Mouse (Mus musculus): Measurements from ENCODE around the gene Ddx31. TPM values are rescaled to one million over a fixed set of nuclear protein-coding genes. Genes with fewer than 3 reads are reported as not detected.

Ddx31 gene
- polyA plus RNA-seq, 1 experiment from 2014 or later = 18.8 TPM

DNA sequence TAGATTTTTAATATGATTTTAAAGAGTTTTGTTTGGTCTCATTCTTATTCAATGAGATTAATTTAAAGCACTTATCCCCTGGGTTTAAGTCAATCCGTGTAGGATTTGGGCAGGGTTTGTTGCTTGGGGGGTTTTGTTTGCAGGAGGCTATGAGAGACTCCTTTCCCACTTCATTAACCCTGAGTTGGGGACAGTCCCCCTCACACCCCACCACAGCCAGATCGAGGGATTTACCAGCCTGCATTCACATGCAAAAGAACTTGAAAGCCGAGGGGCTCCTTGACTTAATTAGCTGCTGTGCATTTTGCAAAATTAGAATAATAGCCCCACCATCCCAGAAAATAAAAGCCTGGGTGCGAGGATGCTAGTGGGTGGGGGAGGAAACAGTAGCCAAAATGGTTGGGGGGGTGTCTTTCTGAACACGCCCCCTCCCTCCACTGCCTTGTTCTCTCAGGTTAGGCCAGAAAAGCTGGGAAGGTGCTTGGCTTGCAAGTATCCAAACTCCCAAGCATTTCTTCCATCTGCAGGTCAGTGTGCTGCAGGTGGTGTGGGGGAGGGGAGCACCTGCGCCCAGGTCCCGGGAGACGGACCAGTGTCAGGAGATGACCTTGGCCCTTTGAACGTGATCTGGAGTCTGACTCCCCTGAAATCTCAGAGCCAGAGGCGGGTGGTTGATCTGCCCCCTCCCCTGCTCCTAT, 67.6 kb downstream of the Ddx31 start:
- peaks cover 63% of the 10 kb centered on the region for H3K4me1 ChIP-seq
- peak; percentile 78 for ATAC-seq (ENCODE audit: low FRiP score)
- H3K27me3 ChIP-seq = peaks cover 100% of the 10 kb centered on the region
- H3K36me3 ChIP-seq (replicated peaks) = peaks cover 13% of the 10 kb centered on the region
- peak overlapping the region; percentile 50 for H3K4me2 ChIP-seq
- H3K4me3 ChIP-seq (replicated peaks) = peak overlapping the region; percentile 25
- WGBS = under 1% methylated on average over 10 of the region's 10 CpGs
- H3K9ac ChIP-seq = peak overlapping the region; percentile 29; the same call in 1 of the 2 replicates
- no peaks in the 10 kb centered on the region for H3K9me3 ChIP-seq
- H3K27ac ChIP-seq = peak overlapping the region; percentile 46; the same call in 1 of the 2 replicates

DNA sequence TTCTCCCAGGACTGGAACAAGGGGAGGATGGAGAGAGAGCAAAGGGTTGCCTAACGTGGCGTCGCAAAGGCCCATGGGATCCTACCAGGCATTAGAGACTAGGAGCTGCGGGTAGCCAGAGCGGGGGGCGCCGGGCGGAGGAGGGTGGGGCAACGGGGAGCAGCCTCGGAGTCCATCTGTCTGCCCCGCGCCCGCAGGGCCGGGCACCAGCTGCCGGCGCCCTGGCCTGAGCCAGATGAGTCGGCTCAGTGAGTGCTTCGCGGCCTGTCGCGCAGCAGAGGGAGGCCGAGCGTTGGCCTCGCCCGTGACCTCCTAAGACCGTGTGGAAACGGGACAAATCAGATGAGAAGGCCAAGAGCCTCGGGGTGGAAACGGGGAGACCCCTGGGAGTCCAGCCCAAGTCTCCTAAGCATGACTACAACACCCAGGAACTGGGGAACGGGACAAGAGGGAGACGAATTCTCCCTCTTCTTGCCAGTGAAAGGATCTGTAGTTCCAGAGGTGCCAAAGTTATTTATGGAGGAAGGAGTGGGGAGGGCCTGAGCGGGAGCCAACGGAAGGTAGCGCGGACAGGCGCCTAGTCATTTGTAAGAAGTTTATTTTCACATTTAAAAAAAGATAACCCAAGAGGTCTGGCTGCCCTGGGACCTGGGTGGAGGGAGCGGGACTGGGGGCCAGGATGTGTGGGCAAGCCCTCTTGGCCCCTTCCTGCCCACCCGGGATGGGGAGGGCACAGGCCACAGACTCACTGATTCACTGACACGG, 68.4 kb downstream of the Ddx31 start:
- Histone ChIP-seq H3K4me3 (replicated peaks) (peak overlapping the region; percentile 25), H3K27me3 (peaks cover 100% of the 10 kb centered on the region), H3K9me3 (no peaks in the 10 kb centered on the region), H3K36me3 (replicated peaks) (peaks cover 13% of the 10 kb centered on the region), H3K27ac (peak overlapping the region; percentile 46; the same call in 1 of the 2 replicates), H3K4me1 (peaks cover 63% of the 10 kb centered on the region), H3K4me2 (peak overlapping the region; percentile 50), H3K9ac (peak overlapping the region; percentile 29; the same call in 1 of the 2 replicates)
- WGBS = under 1% methylated on average over 36 of the region's 39 CpGs
- ATAC-seq (ENCODE audit: low FRiP score) = peak; percentile 69

DNA sequence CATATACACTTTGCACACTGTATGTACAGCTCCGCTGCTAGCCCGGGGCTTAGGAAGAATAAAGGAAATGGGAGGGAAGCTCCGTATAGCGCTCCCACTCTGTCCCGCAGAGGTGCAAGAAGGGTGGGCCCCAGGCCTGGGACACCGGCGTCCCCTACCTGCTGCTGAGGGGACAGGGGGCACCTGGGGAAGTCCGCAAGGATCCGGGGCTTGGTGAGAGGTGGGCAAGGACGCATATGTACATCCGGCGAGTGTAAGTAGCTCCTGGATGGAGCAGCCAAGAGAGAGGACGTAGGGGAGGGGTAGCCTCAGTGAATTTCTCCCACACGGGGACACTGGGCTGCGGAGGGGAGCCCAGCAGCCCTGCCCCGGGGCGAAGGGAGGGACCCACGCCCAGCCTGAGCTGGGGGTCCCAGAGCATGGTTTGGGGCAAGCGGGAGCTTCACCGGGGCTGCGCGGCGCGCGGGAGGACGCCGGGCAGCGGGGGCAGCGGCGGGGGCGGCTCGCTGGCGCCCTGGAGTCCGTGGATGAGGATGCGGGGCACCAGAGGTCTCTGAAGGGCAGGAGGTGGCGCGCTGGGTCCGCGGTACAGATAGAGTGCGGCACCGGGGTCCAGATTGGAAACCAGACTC, 69.1 kb downstream of the Ddx31 start:
- no peak for ATAC-seq (ENCODE audit: low FRiP score)
- Histone ChIP-seq H3K4me1 (peaks cover 63% of the 10 kb centered on the region), H3K36me3 (replicated peaks) (peaks cover 13% of the 10 kb centered on the region), H3K9ac (no peak overlapping the region), H3K4me2 (peak overlapping the region; percentile 36), H3K27me3 (peaks cover 100% of the 10 kb centered on the region), H3K27ac (no peak overlapping the region), H3K4me3 (replicated peaks) (peak overlapping the region; percentile 10), H3K9me3 (no peaks in the 10 kb centered on the region)
- under 1% methylated on average over 41 of the region's 41 CpGs for WGBS

DNA sequence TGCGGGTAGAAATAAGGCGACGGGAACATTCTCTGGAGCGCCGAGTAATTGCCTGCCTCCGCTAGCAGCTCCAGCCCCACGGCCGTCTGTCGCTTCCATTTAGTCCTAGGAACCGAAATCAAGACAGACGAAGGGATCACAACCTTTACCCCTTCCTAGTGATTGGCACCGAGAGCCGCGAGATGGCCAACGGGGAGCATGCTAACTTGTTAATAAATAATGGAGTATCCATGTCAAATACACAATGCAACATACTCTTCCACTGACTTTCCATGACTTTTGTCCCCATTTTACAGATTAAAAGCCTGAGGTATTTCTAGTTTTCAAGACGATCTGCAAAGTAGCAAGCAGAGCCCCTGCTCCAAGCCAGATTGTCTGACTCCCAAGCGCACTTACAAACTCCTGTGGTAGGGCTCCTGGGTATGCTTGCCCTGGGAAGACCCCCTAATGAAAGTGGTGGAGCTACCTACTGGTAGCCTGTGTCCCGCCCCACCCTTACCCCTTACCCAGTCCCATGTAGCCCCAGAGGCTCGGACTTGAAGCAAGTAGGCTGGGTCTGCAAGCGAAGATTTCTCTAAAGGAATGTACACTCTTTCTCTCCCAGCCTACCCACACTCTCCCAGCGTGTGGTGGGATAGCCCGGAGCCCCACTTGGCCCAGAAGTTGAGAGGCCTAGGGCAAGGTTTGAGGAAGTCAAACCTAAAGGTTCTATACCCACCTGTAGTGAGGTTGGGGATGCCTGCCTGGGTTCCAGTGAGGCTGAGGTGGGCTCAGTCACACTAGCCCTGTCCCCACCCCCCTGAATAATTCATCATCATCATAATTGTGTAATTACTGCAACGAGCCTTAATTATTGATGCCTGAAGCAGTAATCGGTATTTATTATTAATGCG, 69.9 kb downstream of the Ddx31 start:
- 5% methylated on average over 25 of the region's 25 CpGs for WGBS
- H3K27ac ChIP-seq = no peak overlapping the region

DNA sequence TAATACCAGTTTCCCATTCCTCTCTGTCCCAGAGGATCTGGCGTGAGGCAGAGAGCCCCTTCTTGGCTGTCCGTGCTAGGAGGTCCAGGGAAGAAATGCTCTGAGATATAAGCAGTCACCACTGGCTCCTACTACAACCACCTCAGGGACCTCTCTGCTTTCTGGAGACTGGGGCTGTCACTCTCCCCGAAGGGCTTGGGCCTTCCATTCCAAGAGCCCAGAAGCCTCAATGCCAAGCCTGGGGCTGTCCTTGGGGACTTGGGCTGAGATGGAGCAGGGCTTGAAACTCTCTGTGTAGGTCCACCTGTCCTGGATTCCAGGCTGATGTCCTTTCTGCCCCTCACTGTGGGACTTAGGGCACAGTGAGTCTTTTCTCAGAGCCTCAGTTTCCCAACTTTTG, 70.7 kb downstream of the Ddx31 start:
- no peak overlapping the region for H3K27ac ChIP-seq
- peak overlapping the region; percentile 6 for H3K4me2 ChIP-seq
- no peak overlapping the region for H3K9ac ChIP-seq
- H3K4me3 ChIP-seq (replicated peaks) = no peak overlapping the region; the same call in 1 of the 2 replicates
- peaks cover 100% of the 10 kb centered on the region for H3K27me3 ChIP-seq
- 3% methylated on average over 3 of the region's 3 CpGs for WGBS
- ATAC-seq (ENCODE audit: low FRiP score) = no peak
- no peaks in the 10 kb centered on the region for H3K36me3 ChIP-seq (replicated peaks)
- peaks cover 61% of the 10 kb centered on the region for H3K4me1 ChIP-seq
- no peaks in the 10 kb centered on the region for H3K9me3 ChIP-seq

More for the DNA sequence above, 69.9 kb downstream of the Ddx31 start:
- Histone ChIP-seq H3K4me2 (no peak overlapping the region), H3K27me3 (peaks cover 100% of the 10 kb centered on the region), H3K9me3 (no peaks in the 10 kb centered on the region), H3K4me1 (peaks cover 57% of the 10 kb centered on the region), H3K36me3 (replicated peaks) (peaks cover 6% of the 10 kb centered on the region), H3K4me3 (replicated peaks) (no peak overlapping the region), H3K9ac (no peak overlapping the region)
- ATAC-seq (ENCODE audit: low FRiP score) = no peak

DNA sequence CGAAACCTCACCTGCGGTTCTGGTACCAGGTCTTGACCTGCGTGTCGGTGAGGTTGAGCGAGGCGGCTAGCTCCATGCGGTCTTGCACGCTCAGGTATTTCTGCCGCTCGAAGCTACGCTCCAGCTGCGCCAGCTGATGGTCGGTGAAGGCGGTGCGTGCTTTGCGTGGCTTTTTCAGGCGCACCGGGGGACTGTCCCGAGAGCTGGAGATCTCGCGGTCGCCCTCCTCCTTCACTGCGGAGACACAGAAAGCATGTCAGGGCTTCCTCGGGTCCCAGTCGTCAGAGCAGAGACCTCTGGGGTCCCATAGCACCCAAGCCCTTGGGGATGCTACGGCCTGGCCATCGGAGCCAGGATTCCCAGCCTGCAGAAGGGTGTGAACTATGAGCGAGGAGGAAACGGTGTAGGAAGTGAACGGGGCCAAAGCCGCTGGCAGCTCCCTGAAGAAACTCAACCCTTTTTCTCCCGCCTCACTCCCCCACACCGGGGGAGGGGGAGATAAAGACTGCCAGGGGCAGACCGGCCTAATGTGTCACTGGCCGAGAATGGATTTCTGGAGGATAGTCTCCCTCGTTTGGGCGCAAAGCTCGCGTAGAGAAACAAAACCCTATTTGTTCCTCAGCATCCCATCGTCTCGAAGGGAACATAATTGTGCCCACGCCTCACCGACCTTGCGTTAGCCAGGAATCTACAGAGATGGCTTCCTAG, 71.3 kb downstream of the Ddx31 start:
- no peak for ATAC-seq (ENCODE audit: low FRiP score)
- Histone ChIP-seq H3K9ac (no peak overlapping the region), H3K36me3 (replicated peaks) (no peaks in the 10 kb centered on the region), H3K4me1 (peaks cover 63% of the 10 kb centered on the region), H3K27me3 (peaks cover 100% of the 10 kb centered on the region), H3K4me3 (replicated peaks) (peak overlapping the region; percentile 10), H3K9me3 (no peaks in the 10 kb centered on the region), H3K4me2 (peak overlapping the region; percentile 6; the same call in 1 of the 2 replicates), H3K27ac (no peak overlapping the region)
- WGBS = under 1% methylated on average over 44 of the region's 44 CpGs

DNA sequence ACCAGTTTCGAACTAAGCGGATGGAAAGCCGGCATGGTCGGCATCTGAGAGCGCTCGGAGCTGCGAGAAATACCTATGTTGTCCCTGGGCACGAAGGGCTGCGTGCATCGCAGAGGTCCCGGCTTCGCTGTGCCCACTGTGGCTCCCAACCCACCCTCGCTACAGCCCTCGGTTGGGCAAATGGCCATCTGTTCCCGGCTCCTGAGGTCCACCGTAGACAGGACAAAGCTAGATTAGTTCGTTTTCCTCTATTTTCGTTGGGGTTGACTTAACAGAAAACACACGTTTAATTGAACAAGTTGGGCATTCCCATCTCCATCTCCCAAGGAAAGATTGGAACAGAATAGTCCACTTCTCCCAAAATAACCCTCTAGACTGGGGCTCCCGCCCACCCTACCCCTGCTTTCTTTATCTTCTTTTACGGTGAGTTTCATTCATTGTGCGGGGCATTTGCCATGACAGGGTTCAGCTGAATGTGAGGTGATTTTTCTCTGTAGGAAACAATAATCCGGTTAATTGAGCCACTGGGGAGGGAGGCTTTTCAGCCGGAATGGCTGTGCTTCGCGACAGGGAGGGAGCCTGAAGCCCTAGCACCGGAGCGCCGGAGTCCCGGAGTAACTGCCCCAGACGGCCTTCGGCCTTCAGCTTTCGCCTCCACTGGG, 72.0 kb downstream of the Ddx31 start:
- H3K9ac ChIP-seq = no peak overlapping the region
- ATAC-seq (ENCODE audit: low FRiP score) = no peak
- H3K9me3 ChIP-seq = no peaks in the 10 kb centered on the region
- WGBS = under 1% methylated on average over 33 of the region's 33 CpGs
- no peaks in the 10 kb centered on the region for H3K36me3 ChIP-seq (replicated peaks)
- peak overlapping the region; percentile 6; the same call in 1 of the 2 replicates for H3K4me2 ChIP-seq
- H3K27ac ChIP-seq = no peak overlapping the region
- peak overlapping the region; percentile 10 for H3K4me3 ChIP-seq (replicated peaks)
- peaks cover 56% of the 10 kb centered on the region for H3K4me1 ChIP-seq
- H3K27me3 ChIP-seq = peaks cover 100% of the 10 kb centered on the region

DNA sequence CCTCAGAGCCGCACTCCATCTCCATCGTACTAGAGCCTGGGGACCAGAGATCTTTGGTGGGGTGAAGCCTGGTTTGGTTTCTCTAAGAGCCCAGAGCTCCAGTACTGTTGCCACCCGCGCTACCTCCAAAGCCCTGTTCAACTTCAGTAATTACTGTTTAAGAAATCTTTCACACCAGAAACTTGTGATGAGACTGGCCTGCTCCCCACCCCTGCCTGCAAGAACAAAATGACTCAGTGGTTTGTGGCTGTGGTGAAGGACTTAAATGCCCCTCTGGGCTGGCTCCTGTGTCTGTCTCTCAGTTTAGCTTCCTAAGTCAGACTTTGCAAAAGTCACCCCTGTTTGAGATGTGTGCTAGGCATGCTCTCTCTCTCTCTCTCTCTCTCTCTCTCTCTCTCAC, 72.8 kb downstream of the Ddx31 start:
- WGBS = under 1% methylated on average over 4 of the region's 4 CpGs
- Histone ChIP-seq H3K36me3 (replicated peaks) (no peaks in the 10 kb centered on the region), H3K27ac (no peak overlapping the region), H3K4me3 (replicated peaks) (no peak overlapping the region), H3K4me2 (no peak overlapping the region), H3K4me1 (peaks cover 55% of the 10 kb centered on the region), H3K27me3 (peaks cover 100% of the 10 kb centered on the region), H3K9me3 (no peaks in the 10 kb centered on the region), H3K9ac (no peak overlapping the region)
- no peak for ATAC-seq (ENCODE audit: low FRiP score)

DNA sequence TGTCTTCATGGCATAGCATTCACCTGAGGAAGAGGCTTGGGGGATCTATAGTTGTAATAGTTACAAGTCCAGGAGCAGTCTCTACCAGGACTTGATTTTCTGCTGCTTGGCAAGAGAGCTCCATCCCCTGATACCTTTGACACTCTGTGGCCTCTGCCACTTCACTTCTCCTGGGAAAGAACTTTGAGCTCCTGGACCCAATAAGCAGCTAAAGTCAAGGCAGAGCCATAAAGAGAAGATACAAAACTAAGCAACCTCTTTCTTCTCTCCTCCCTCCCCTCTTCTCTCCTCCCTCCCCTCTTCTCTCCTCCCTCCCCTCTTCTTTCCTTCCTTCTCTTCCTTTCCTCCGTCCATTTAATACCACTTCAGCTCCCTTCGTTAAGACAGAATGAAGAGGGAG, 73.9 kb downstream of the Ddx31 start:
- Histone ChIP-seq H3K4me3 (replicated peaks) (no peak overlapping the region), H3K9ac (no peak overlapping the region)
- WGBS = 3% methylated on average over 2 of the region's 2 CpGs

DNA sequence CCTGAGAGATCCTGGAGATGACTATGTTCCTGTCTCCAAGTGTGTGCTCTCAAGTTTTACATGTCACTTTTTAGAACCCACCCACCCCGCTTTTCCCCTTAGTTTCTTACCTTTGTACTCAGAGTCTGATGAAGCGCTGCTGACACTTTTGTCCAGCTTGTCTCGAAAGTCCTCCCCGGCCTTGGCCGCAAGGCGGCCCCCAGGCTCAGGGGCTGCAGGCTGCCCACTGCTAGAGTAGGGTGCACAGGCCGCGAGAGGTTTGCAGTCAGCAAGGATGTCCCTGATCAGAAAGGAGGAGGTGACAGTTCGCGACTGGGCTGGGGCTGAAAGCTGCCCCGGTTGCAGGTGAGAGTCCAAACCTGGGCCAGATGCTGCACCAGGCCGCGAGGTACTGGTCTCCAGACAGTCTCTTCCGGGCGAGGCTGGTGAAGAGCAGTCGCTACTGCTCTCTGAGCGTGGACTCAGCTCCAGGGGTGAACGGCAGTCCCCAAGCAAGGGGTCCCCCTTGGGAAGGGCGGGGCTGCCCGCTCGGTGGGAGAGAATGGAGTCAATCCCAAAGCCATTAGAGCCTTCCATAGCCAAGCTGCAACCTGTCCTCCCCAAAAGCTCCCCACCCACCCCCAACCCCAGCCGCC, 75.0 kb downstream of the Ddx31 start:
- Histone ChIP-seq H3K4me2 (no peak overlapping the region), H3K9me3 (no peaks in the 10 kb centered on the region), H3K36me3 (replicated peaks) (no peaks in the 10 kb centered on the region), H3K4me3 (replicated peaks) (peak overlapping the region; percentile 8; the same call in 1 of the 2 replicates), H3K27ac (no peak overlapping the region), H3K27me3 (peaks cover 98% of the 10 kb centered on the region), H3K9ac (no peak overlapping the region), H3K4me1 (peaks cover 38% of the 10 kb centered on the region)
- no peak for ATAC-seq (ENCODE audit: low FRiP score)
- WGBS = 2% methylated on average over 22 of the region's 22 CpGs

More for the DNA sequence above, 73.9 kb downstream of the Ddx31 start:
- Histone ChIP-seq H3K4me1 (peaks cover 45% of the 10 kb centered on the region), H3K9me3 (no peaks in the 10 kb centered on the region), H3K27me3 (peaks cover 100% of the 10 kb centered on the region), H3K27ac (no peak overlapping the region), H3K36me3 (replicated peaks) (no peaks in the 10 kb centered on the region), H3K4me2 (no peak overlapping the region)
- no peak for ATAC-seq (ENCODE audit: low FRiP score)
